Mouse (Mus musculus): ENCODE results near the gene Mrpl17. TPM values are rescaled to one million over a fixed set of nuclear protein-coding genes. Genes with fewer than 3 reads are reported as not detected.

Gene Mrpl17
- polyA plus RNA-seq, 1 experiment from 2014 or later = 210 TPM

- no peaks in the 10 kb centered on the region for H3K36me3 ChIP-seq (ENCODE audit: control insufficient read depth, insufficient read depth)
- ATAC-seq (ENCODE audit: low read depth) = no peak
- H3K4me1 ChIP-seq (ENCODE audit: control insufficient read depth, low read depth, low read length) = no peaks in the 10 kb centered on the region; the same call in 1 of the 2 replicates
- no peaks in the 10 kb centered on the region for H3K9me3 ChIP-seq (replicated peaks; ENCODE audit: control insufficient read depth, low read length)
- H3K4me3 ChIP-seq (ENCODE audit: low read depth, low read length) = no peak overlapping the region
- H3K27ac ChIP-seq (ENCODE audit: low read length) = no peak overlapping the region
- WGBS (ENCODE audit: insufficient replicate concordance) = 59% methylated on average over 1 of the region's 1 CpGs
- no peak overlapping the region for H3K4me2 ChIP-seq (ENCODE audit: low read depth, low read length)
- no peak overlapping the region for H3K9ac ChIP-seq (ENCODE audit: low read depth, low read length)
- H3K27me3 ChIP-seq (ENCODE audit: control insufficient read depth, insufficient read depth, low read depth, low read length) = no peaks in the 10 kb centered on the region
Observed at GRCm38 (mm10) chr7:105777316-105777715, 33.6 kb downstream of the Mrpl17 start.

- Histone ChIP-seq H3K27me3 (ENCODE audit: control insufficient read depth, insufficient read depth, low read depth, low read length) (no peaks in the 10 kb centered on the region), H3K27ac (ENCODE audit: low read length) (no peak overlapping the region), H3K4me2 (ENCODE audit: low read depth, low read length) (no peak overlapping the region), H3K36me3 (ENCODE audit: control insufficient read depth, insufficient read depth) (no peaks in the 10 kb centered on the region), H3K9me3 (replicated peaks; ENCODE audit: control insufficient read depth, low read length) (no peaks in the 10 kb centered on the region), H3K4me3 (ENCODE audit: low read depth, low read length) (no peak overlapping the region), H3K4me1 (ENCODE audit: control insufficient read depth, low read depth, low read length) (no peaks in the 10 kb centered on the region; the same call in 1 of the 2 replicates), H3K9ac (ENCODE audit: low read depth, low read length) (no peak overlapping the region)
- no peak for ATAC-seq (ENCODE audit: low read depth)
- 56% methylated on average over 2 of the region's 2 CpGs for WGBS (ENCODE audit: insufficient replicate concordance)
Observed at GRCm38 (mm10) chr7:105776026-105776425, 34.9 kb downstream of the Mrpl17 start.

GRCm38 (mm10) chr7:105774661-105775060 lies 36.2 kb downstream of the Mrpl17 start:
- no peak overlapping the region for H3K27ac ChIP-seq (ENCODE audit: low read length)

GRCm38 (mm10) chr7:105773041-105773440 lies 37.9 kb downstream of the Mrpl17 start:
- no peak overlapping the region for H3K4me3 ChIP-seq (ENCODE audit: low read depth, low read length)
- no peaks in the 10 kb centered on the region for H3K9me3 ChIP-seq (replicated peaks; ENCODE audit: control insufficient read depth, low read length)
- ATAC-seq (ENCODE audit: low read depth) = no peak
- H3K4me1 ChIP-seq (ENCODE audit: control insufficient read depth, low read depth, low read length) = no peaks in the 10 kb centered on the region; the same call in 1 of the 2 replicates
- H3K9ac ChIP-seq (ENCODE audit: low read depth, low read length) = no peak overlapping the region
- no peaks in the 10 kb centered on the region for H3K36me3 ChIP-seq (ENCODE audit: control insufficient read depth, insufficient read depth)
- H3K27me3 ChIP-seq (ENCODE audit: control insufficient read depth, insufficient read depth, low read depth, low read length) = no peaks in the 10 kb centered on the region
- 72% methylated on average over 5 of the region's 5 CpGs for WGBS (ENCODE audit: insufficient replicate concordance)
- H3K27ac ChIP-seq (ENCODE audit: low read length) = no peak overlapping the region
- H3K4me2 ChIP-seq (ENCODE audit: low read depth, low read length) = no peak overlapping the region

More at GRCm38 (mm10) chr7:105774661-105775060, 36.2 kb downstream of the Mrpl17 start:
- ATAC-seq (ENCODE audit: low read depth) = no peak
- H3K4me3 ChIP-seq (ENCODE audit: low read depth, low read length) = no peak overlapping the region
- WGBS (ENCODE audit: insufficient replicate concordance) = 50% methylated on average over 8 of the region's 8 CpGs
- H3K4me2 ChIP-seq (ENCODE audit: low read depth, low read length) = no peak overlapping the region
- H3K4me1 ChIP-seq (ENCODE audit: control insufficient read depth, low read depth, low read length) = no peaks in the 10 kb centered on the region; the same call in 1 of the 2 replicates
- no peak overlapping the region for H3K9ac ChIP-seq (ENCODE audit: low read depth, low read length)
- H3K36me3 ChIP-seq (ENCODE audit: control insufficient read depth, insufficient read depth) = no peaks in the 10 kb centered on the region
- H3K9me3 ChIP-seq (replicated peaks; ENCODE audit: control insufficient read depth, low read length) = no peaks in the 10 kb centered on the region
- H3K27me3 ChIP-seq (ENCODE audit: control insufficient read depth, insufficient read depth, low read depth, low read length) = no peaks in the 10 kb centered on the region

- no peak overlapping the region for H3K4me3 ChIP-seq (ENCODE audit: low read depth, low read length)
- H3K36me3 ChIP-seq (ENCODE audit: control insufficient read depth, insufficient read depth) = no peaks in the 10 kb centered on the region
- no peaks in the 10 kb centered on the region for H3K9me3 ChIP-seq (replicated peaks; ENCODE audit: control insufficient read depth, low read length)
- WGBS (ENCODE audit: insufficient replicate concordance) = 80% methylated on average over 15 of the region's 15 CpGs
- ATAC-seq (ENCODE audit: low read depth) = no peak
- H3K4me1 ChIP-seq (ENCODE audit: control insufficient read depth, low read depth, low read length) = no peaks in the 10 kb centered on the region; the same call in 1 of the 2 replicates
- no peak overlapping the region for H3K9ac ChIP-seq (ENCODE audit: low read depth, low read length)
- no peaks in the 10 kb centered on the region for H3K27me3 ChIP-seq (ENCODE audit: control insufficient read depth, insufficient read depth, low read depth, low read length)
- H3K4me2 ChIP-seq (ENCODE audit: low read depth, low read length) = no peak overlapping the region
- H3K27ac ChIP-seq (ENCODE audit: low read length) = no peak overlapping the region
Observed at GRCm38 (mm10) chr7:105772331-105772730, 38.6 kb downstream of the Mrpl17 start.

- no peak overlapping the region for H3K9ac ChIP-seq (ENCODE audit: low read depth, low read length)
- H3K27ac ChIP-seq (ENCODE audit: low read length) = no peak overlapping the region
- no peaks in the 10 kb centered on the region; the same call in 1 of the 2 replicates for H3K4me1 ChIP-seq (ENCODE audit: control insufficient read depth, low read depth, low read length)
- no peaks in the 10 kb centered on the region for H3K9me3 ChIP-seq (replicated peaks; ENCODE audit: control insufficient read depth, low read length)
- H3K4me3 ChIP-seq (ENCODE audit: low read depth, low read length) = no peak overlapping the region
- H3K27me3 ChIP-seq (ENCODE audit: control insufficient read depth, insufficient read depth, low read depth, low read length) = no peaks in the 10 kb centered on the region
- no peak for ATAC-seq (ENCODE audit: low read depth)
- no peak overlapping the region for H3K4me2 ChIP-seq (ENCODE audit: low read depth, low read length)
- no peaks in the 10 kb centered on the region; the same call in 1 of the 2 replicates for H3K36me3 ChIP-seq (ENCODE audit: control insufficient read depth, insufficient read depth)
- 75% methylated on average over 3 of the region's 3 CpGs for WGBS (ENCODE audit: insufficient replicate concordance)
Observed at GRCm38 (mm10) chr7:105769959-105770358, 40.9 kb downstream of the Mrpl17 start.

- Histone ChIP-seq H3K27ac (ENCODE audit: low read length) (no peak overlapping the region), H3K4me2 (ENCODE audit: low read depth, low read length) (no peak overlapping the region)
Observed at GRCm38 (mm10) chr7:105767729-105768165, 43.2 kb downstream of the Mrpl17 start.

GRCm38 (mm10) chr7:105764331-105764730 lies 46.6 kb downstream of the Mrpl17 start:
- no peaks in the 10 kb centered on the region; the same call in 1 of the 2 replicates for H3K36me3 ChIP-seq (ENCODE audit: control insufficient read depth, insufficient read depth)
- no peak overlapping the region for H3K27ac ChIP-seq (ENCODE audit: low read length)
- H3K9ac ChIP-seq (ENCODE audit: low read depth, low read length) = no peak overlapping the region
- H3K27me3 ChIP-seq (ENCODE audit: control insufficient read depth, insufficient read depth, low read depth, low read length) = peaks cover 14% of the 10 kb centered on the region
- no peak overlapping the region for H3K4me2 ChIP-seq (ENCODE audit: low read depth, low read length)
- no peaks in the 10 kb centered on the region for H3K9me3 ChIP-seq (replicated peaks; ENCODE audit: control insufficient read depth, low read length)
- no peak for ATAC-seq (ENCODE audit: low read depth)
- no peaks in the 10 kb centered on the region; the same call in 1 of the 2 replicates for H3K4me1 ChIP-seq (ENCODE audit: control insufficient read depth, low read depth, low read length)
- 71% methylated on average over 11 of the region's 11 CpGs for WGBS (ENCODE audit: insufficient replicate concordance)
- H3K4me3 ChIP-seq (ENCODE audit: low read depth, low read length) = no peak overlapping the region

More at GRCm38 (mm10) chr7:105767729-105768165, 43.2 kb downstream of the Mrpl17 start:
- Histone ChIP-seq H3K36me3 (ENCODE audit: control insufficient read depth, insufficient read depth) (no peaks in the 10 kb centered on the region; the same call in 1 of the 2 replicates), H3K27me3 (ENCODE audit: control insufficient read depth, insufficient read depth, low read depth, low read length) (peaks cover 5% of the 10 kb centered on the region), H3K4me1 (ENCODE audit: control insufficient read depth, low read depth, low read length) (no peaks in the 10 kb centered on the region; the same call in 1 of the 2 replicates), H3K4me3 (ENCODE audit: low read depth, low read length) (no peak overlapping the region), H3K9ac (ENCODE audit: low read depth, low read length) (no peak overlapping the region), H3K9me3 (replicated peaks; ENCODE audit: control insufficient read depth, low read length) (no peaks in the 10 kb centered on the region)
- 19% methylated on average over 6 of the region's 6 CpGs for WGBS (ENCODE audit: insufficient replicate concordance)
- ATAC-seq (ENCODE audit: low read depth) = no peak

GRCm38 (mm10) chr7:105762517-105763270 lies 48.2 kb downstream of the Mrpl17 start:
- H3K36me3 ChIP-seq (ENCODE audit: control insufficient read depth, insufficient read depth) = no peaks in the 10 kb centered on the region; the same call in 1 of the 2 replicates
- peak overlapping the region; percentile 42 for H3K4me3 ChIP-seq (ENCODE audit: low read depth, low read length)
- no peak overlapping the region for H3K27ac ChIP-seq (ENCODE audit: low read length)
- ATAC-seq (ENCODE audit: low read depth) = peak; percentile 22; the same call in 1 of the 2 replicates
- H3K9ac ChIP-seq (ENCODE audit: low read depth, low read length) = no peak overlapping the region
- 15% methylated on average over 55 of the region's 55 CpGs for WGBS (ENCODE audit: insufficient replicate concordance)
- no peaks in the 10 kb centered on the region; the same call in 1 of the 2 replicates for H3K4me1 ChIP-seq (ENCODE audit: control insufficient read depth, low read depth, low read length)
- H3K4me2 ChIP-seq (ENCODE audit: low read depth, low read length) = peak overlapping the region; percentile 61
- no peaks in the 10 kb centered on the region for H3K9me3 ChIP-seq (replicated peaks; ENCODE audit: control insufficient read depth, low read length)
- peaks cover 14% of the 10 kb centered on the region for H3K27me3 ChIP-seq (ENCODE audit: control insufficient read depth, insufficient read depth, low read depth, low read length)

All from liver, embryonic 16.5 days (tissue).